Mouse (Mus musculus) retina, postnatal 7 days (tissue): ENCODE results near the gene Cmtm2a.
"Not testable (repeated sequence)": the region's sequence is repeated elsewhere in the genome, so short reads cannot be mapped to it uniquely, and the experiment has no call there.

ENCODE experiments used
- DNase-seq: peaks from one replicate; pipeline ENCODE4 v3.0.0-alpha.2; 2012; ENCODE audit warnings: low read depth, low spot score

The Cmtm2a gene

DNA sequence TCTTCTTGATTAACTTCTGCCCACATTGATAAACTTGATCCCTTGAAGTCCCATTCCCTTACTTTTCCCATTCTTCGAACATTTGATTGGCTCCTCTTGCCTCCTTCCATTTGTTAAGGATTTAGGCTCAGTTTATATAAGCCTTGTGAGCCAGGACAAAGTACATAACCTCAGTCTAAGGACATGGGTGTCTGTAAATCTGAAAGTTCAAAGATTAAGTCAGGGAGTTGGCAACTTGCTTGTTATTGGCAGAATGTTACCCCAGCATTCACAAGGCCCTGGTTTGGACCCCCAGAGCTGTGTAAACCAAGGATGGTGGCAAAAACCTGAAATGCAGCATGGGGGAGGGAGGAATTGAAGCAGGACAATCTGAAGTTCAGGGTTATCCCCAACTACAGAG is 1.4 kb upstream of the Cmtm2a start:
- DNase-seq, result no peak

DNA sequence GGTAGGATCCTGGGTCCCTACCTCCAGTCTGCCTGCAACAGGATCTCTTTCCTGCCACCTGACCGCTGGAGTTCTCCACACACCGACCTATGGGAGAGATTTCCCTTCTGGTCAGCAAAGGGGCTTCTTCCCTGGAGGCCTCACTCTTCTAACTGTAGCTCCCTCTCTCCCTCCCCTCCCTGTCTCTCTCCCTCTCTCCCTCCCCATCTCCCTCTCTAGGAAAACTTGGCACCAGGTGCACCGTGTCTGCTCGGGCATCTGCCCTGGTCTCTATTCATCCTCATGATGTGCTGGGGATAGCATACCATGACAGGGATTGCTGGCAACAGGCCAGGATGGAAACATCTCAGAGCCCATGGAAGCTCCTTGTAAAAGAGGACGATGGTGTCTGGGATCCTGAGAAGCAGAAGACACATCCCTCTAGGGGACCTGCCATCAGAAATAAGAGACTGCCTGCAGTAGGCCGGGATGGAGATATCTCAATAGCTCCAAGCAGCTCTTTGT is 24.0 kb downstream of the Cmtm2a start:
- no peak for DNase-seq

DNA sequence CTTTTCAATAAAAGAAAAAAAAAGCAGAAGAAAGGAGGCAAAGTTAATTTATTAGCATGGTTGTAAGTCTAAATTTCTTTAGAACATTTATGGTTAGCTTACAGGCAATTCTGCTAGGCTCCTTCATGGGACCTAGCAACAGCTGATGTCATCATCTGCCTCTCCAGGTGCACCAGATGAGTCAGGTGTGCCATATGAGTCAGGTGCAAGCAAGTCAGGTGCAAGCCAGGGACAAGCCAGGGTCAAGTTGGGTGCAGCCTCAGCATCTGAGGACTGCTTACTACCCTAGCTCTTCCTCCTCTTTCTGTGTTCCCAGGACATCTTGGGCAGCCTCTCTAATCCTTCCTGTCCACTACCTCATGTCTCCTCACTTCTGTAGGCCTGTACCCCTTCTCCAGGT is 24.6 kb downstream of the Cmtm2a start:
- no peak for DNase-seq

GRCm38 (mm10) chr8:104264271-104264935 is 28.6 kb downstream of the Cmtm2a start:
- not testable (repeated sequence) for DNase-seq

DNA sequence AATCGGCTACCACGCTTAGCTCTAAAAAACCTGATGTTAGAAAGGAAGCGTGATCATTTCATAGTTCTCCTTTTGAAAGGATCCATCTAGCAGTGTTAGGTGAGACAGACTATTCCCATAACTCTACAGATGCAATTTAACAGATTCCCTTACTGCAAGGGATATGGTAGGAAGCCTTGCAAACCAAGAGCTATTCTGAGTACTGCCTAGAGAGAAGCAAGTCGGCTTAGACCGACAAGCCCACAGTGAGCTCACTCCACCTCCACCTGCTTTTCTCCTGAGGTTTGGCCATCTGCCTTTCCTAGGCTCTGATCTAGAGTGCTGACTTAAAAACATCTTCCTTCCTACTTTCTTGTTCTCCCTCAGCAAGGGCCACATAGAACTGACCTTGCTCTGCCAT is 31.2 kb downstream of the Cmtm2a start:
- DNase-seq, result not testable (repeated sequence)

GRCm38 (mm10) chr8:104253016-104253415 is 40.0 kb downstream of the Cmtm2a start:
- DNase-seq, result no peak

- no peak for DNase-seq
Observed at GRCm38 (mm10) chr8:104251461-104251860, 41.5 kb downstream of the Cmtm2a start.

GRCm38 (mm10) chr8:104250439-104251367 is 42.3 kb downstream of the Cmtm2a start, which contains the start of gene Cklf:
TSS of gene Cklf (plus strand) at chr8:104250861.
- peak; percentile 78 for DNase-seq

DNA sequence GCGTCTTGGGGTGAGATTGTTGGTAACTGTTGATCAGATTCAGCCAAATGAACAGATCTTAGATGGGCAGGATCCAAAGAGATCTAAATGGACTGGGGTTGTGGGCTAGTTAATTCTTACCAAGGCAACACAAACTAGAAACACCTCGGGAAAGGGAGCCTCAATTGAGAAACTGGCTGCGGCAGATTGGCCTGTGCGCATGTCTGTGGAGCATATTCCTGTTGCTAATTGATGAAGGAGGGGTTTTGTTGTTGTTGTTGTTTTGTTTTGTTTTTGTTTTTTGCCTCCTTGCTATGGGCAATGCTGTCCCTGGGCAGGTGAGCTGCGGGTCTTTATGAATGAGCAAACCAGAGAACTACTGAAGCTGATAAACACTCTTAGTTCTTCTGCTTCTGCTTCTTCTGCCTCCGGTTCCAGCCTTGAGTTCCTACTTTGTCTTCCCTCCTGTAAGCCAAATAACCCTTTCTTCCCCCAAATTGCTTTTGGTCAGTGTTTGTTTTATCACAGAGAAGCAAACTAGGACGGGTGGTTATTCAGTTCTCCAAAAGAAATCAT is 43.5 kb downstream of the Cmtm2a start:
- no peak for DNase-seq

- peak; percentile 61 for DNase-seq
Observed at GRCm38 (mm10) chr8:104248276-104248675, 44.7 kb downstream of the Cmtm2a start, which contains the start of gene Tk2. TSS of gene Tk2 (minus strand) at chr8:104248558.

DNA sequence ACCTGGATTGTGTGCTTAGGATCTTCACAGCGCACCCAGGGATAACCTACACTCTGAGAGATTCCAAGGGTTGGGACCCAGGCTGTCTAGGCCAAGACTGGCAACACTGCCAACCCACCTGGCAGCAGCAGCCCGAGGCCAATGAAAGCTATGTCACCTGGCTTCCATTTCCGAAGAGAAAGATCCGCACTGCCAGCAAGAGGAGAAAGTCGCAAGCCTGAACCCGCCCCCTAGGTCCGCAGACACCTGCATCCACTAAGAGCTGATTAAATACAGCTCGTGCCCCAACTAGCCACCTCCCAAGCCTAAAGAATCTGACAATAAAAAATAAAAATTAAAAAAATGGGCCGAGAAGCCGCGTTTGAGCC is 45.1 kb downstream of the Cmtm2a start:
- no peak for DNase-seq

DNA sequence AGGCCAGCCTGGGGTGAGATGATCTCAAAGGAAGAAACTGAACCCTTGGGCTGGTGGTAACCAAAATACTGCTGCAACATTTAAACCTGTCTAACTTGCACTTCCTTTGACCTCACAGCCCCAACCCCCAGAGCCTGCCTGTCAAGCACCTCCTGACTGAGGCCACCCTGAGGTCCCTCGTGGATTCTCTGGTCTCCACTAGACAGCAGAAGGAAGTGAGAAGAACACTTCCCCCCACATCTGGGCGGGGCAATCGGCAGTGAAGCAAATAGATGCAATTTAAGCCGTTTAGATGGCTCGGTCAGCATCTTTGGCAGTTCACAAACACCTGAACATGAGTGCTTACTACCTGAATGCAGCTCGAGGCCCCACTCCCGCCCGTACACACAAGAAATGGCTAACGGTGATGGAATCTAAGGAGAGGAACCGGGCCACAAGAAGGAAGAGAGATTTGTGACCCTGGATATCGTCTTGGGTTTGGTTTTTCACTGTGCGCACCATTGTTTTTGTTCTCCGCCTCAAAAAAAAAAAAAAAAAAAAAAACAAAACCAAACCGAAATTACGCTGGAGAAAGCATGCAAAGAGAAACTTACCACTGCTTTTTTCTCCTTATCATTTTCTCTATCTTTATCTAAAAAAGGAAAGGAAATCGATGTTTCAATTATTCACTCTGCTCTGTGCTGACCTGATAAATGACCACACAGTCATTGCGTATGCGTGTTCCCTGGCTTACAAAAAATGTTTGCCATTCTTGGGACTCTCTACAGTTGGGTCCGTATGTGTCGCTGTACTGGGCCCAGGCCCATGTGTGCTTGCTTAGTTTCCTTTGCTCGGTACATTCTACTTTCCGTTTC is 45.7 kb downstream of the Cmtm2a start:
- DNase-seq, result no peak

GRCm38 (mm10) chr8:104246621-104247020 is 46.4 kb downstream of the Cmtm2a start:
- DNase-seq, result no peak

DNA sequence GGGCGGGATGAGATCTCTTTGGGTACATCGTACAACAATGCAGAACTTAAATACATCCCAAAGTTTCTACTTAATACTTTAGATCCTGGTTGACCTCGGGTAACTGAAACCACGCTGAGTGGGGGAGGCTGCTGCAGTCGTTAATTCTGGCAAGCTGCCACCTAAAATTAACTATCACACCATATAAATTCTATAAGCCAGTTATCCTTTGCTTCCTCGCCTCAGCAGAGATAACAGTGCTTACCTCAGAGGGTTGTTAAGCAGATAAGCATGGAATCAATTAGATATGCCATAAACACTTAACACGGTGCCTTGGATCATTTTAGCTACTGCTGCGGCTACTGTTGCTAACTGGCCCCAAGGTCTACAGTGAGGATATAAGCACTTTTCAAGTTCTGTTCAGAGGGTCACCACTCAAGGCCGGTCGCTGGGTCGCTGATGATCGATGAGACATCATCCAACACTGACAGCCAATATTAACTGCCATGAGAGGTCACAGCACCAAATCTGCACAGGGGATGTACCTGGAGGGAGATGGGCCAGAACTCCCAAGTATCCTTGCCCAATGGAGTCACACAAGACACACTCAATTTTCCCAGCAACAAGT is 50.8 kb downstream of the Cmtm2a start:
- DNase-seq, result no peak

DNA sequence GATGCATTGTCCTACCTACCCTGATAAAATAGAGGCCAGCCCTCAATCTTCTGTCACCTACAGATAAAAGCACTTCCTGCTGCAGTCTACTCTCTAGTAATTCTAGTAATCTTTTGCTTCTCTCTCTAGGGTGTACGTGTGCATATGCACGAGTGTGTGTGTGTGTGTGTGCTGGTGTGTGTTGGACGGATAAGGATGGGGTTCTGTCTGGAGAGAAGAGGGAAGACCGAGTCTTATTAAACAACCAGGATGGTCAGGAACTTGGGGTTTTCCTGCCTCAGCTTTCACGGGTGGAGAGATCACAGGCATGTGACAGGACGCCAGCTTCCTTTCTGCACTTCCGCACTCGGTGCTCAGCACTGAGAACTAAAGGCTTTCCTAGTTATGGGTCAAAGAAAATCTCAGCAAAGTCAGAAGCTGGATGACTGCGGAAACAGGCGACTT is 53.5 kb downstream of the Cmtm2a start:
- no peak for DNase-seq

DNA sequence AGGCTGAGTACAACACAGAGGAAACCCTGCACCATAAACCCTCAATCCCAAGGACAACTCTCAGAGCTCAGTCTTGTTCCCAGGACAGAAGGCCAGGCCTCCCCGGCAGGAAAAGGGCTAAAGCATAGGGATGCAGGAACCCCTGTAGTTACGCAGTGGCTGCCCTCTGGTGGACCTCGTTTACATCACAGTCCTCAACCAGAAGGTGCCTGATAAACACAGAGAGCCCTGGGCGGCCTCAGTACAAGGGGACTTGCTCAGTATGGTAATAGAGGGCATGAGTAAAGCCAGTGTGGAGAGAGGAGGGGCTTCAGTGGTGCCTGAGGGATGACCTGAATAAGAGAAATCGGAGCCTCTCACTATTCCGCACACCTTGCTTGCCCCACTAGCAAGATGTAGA is 58.4 kb downstream of the Cmtm2a start:
- DNase-seq, result no peak

- DNase-seq, result no peak
Observed at GRCm38 (mm10) chr8:104232919-104233318, 60.1 kb downstream of the Cmtm2a start.

- DNase-seq, result no peak
Observed at GRCm38 (mm10) chr8:104232039-104232438, 60.9 kb downstream of the Cmtm2a start.
